Mouse (Mus musculus) adrenal gland, postnatal 14 days (tissue): ENCODE results near the gene Fam83c. TPM values are rescaled to one million over a fixed set of nuclear protein-coding genes. Genes with fewer than 3 reads are reported as not detected.
"Not testable (repeated sequence)": the region's sequence is repeated elsewhere in the genome, so short reads cannot be mapped to it uniquely, and the experiment has no call there.

Experiments
- DNase-seq: peaks from one replicate; pipeline ENCODE4 v3.0.0; 2021; ENCODE audit warnings: mixed read lengths
- long read RNA-seq, 2 experiments: library from polyadenylated mRNA; stranded (forward); transcript quantifications; one replicate each; pipeline ENCODE4 v2.0.0; 2021
- total RNA-seq: library from RNA; stranded (reverse); gene quantifications from 2 replicates; pipeline ENCODE4 v1.2.3, GENCODE M21; 2021

Gene Fam83c
- not detected in 2 replicates for total RNA-seq
- long read RNA-seq, experiment 1, result 0 reads
- long read RNA-seq, experiment 2, result 0 reads

DNA sequence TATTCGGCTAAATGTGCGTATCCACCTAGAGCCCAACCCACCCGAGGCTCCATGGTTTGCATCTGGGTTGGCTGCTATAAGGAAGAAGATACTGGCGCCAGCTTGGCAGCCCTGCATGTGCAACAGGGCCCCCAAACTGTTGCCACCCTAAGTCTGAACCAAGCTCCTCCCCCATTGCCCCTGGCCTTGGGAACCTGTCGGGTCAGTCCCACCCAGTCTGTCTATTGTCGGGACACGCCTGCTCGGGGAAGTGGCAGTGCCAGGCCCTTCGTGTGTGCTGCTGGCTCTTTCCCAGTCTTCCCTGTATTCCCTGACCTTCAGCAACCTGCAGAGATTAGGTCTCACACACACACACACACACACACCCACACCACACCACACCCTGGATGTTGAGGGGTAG is at the start of gene Fam83c:
Gene Fam83c, minus strand, starts transcription at position 123 of the 400 bp plus-strand sequence.
- DNase-seq, result no peak

DNA sequence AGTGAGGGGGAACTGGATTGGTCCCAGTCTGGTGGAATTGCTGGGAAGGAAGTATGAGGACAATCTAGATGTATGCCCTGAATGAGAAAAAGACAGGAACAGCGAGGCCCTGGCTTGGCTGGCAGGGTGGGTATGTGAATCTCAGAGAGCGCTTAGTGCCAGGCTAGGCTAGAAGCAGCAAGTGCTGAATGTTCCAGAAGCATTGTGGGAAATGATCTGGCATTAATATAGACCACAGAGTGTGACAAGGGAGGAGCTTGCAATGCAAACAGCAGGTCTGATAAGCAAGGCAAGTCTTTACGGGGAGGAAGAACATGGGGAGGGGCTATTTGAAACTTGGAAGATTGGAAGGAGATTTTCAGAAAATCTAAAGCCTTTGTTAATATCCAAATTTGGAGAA is 47.4 kb upstream of the Fam83c start:
- DNase-seq, result no peak

DNA sequence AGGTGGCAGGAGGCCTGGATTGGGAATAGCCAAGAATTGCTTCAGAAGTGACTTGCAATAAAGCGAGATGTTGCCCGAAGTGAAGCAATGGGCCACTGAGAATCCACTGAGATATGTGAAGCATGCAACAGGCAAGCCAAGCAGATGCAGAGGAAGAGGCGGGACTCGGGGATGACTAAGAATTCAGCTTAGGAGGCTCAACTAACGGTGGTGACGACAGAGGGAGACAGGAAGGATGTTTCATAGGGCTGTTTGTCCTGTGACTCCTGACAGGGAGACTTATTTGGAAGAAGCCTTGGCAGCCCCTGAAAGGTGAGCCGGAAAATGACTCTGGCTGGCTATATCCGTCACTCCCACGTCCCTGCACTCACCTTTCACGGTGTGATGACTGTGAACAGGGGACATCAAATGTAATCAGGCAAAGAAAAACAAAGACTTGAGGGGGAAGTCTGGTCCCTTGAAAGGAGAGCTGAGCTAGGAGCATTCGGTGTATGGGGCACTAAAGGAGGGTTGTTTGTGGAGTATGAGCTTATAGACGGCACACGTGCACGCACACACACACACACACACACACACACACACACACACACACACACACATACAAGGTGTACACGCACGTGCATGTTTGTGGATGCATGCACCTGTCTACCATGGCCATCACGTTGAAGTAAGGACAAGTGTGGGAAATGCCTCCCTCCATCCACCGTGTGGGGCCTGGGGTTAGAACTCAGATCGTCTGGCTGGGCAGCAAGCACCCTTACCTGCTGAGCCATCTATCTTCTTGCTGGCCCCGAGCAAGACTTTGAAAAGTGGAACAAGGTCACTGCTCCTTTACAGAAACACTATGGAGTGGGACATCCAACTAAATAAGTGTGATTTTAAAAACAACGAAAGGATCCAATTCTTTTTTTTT is 44.6 kb upstream of the Fam83c start:
- peak; percentile 76 for DNase-seq

DNA sequence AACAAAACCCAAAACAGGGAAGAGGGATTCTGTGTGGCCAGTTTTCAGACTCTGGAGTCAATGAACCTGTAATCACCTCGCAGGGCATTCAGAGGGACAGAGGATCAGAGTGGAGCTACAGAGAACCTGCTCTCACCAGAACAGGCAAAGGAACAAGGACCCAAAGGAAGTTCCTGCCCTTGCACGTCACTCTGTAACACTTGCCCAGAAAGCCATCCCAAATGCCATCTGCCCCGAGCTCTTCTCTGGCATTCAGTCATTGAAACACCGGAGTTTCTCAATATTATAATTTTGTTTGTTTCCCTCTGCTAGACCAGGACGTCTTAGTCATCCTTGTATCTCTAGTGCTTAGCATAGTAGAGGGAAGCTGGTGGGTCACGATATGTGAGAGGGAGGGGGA is 39.0 kb upstream of the Fam83c start:
- no peak for DNase-seq

DNA sequence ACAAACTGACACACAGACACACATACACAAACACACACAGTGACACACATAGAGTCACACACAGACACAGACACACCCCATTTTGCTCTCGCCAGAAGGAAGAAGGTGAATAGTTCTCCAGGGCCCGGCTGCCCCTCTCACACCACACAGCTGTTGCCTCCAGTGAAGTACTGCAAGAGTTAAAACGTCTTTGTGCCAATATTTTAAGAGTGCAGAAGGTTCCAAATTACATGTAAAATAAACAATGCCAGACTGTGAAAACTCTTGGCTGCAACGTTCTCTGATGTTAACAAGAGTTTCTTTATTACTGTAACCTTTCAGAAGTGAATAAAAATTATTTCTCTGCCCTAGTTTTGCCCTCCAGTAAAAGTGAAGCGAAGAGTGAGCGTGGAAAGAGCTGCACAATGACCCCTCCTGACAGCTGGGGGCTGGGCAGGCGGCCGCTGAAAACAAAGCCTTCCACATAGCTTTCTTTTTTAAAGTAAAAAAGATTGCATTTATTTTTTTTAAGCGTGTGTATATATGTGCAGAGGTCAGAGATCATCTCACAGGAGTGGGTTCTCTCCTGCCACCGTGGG is 38.4 kb upstream of the Fam83c start:
- DNase-seq, result no peak

DNA sequence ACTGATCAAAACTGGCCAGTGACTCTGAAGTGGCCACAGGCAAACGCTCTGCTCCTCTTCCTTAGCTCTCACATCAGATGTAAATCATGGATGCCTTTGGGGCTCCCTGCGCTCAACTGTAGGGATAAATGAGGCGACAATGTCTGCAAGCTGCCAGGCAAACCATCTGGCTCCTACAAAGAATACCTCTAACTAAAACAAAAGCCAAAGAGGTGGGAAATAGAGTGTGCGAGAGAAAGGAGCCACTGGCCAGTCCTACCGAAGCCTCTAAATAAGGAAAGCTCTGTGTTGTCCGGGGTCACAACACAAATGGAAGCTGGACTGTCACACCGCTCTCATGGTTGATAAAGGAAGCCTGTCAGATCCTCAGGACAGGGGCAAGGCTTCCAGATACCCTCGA is 37.8 kb upstream of the Fam83c start:
- no peak for DNase-seq

DNA sequence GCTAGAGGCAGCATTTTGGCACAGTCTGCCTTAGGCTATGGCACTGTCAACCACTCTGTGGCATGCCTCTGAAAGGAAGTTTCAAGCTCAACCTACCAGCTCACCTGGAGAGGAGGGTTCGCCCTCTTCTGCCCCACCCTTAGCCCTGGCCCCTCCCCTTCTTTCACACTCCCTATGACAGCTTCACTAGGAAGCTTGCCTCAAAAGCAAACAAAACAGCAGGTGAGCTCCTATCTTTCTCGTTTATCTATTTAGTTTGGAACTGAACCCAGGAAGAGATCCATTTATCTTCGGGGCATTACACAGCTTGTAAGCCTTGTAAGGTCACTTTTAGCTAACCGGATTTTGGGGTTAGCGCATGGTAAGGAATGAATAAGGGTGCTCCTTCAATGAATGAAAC is 35.1 kb upstream of the Fam83c start:
- DNase-seq, result no peak

DNA sequence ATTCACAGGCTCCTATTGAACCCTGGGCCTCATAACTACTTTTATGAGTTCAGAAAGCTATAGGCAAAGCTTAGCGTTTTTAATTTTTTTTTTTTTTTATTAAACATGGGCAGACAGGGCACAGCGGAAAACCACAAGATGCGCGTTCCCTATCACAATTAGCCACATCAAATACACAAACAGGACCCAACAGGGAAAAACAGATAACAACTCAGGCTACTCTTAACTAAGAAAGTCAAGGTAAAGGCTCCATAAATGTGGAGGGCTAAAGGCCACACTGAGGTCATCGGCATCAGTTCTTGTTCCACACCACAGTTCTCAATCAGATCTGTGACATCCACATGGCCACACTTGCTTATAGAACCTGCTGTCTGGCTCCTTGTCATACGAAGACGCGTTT is 33.7 kb upstream of the Fam83c start:
- no peak for DNase-seq

DNA sequence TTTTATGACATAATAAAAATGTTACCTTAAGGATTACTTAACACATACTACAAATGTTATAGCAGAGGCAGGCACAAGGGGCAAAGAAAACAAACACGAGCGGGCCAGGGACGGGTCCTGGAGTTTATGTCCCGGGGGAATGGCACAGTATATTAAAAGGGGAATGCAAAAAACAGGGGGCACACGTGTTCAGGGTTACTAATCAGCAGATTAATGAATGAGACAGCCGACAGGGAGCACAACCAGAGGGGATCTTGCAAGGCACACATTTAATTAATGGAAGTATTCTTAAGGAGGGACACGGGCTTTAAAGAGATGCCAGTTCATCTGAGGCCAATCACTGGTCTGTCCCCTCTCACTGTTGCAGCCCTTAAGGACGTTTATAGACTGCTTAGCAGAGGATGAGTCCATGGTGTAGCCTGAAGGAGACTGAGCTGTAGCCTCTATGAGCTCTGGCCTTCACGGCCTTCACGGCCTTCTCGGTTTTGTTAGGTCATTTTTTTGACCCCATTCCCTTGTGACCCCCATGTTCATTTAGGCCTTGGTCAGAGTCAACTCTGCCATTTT is 28.7 kb upstream of the Fam83c start:
- no peak for DNase-seq

DNA sequence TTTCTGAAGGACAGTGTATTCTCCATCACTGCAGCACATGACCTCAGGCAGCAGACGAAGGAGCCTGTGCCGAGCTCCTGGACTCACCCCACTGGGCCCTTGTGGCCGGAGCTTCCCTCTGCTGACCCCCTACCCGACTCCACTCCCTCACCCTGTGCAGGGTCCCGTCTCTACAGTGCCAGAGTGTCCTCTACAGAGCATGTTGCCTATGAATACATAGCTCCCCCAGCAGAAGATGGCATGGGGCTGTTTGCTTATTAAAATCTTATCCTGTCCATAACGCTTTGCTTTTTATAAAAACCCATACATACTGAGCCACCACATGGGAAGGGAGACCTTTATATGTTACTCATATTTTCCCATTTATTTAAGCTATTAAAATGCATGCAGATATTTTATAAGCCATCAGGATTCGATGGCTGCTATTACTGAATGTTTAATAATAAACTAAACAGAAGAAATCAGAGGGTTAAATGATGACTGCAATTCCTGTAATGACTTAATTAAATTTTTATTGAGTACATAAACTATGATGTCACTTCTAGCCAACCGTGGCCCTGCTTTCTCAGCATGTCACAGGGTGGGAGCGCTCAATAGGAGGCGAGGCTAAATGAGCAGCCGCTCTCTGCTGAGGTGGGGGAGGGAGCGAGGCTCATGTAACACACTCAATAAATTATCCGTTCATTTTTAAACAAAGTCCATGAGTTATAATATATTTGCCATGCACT is 28.1 kb upstream of the Fam83c start:
- no peak for DNase-seq

DNA sequence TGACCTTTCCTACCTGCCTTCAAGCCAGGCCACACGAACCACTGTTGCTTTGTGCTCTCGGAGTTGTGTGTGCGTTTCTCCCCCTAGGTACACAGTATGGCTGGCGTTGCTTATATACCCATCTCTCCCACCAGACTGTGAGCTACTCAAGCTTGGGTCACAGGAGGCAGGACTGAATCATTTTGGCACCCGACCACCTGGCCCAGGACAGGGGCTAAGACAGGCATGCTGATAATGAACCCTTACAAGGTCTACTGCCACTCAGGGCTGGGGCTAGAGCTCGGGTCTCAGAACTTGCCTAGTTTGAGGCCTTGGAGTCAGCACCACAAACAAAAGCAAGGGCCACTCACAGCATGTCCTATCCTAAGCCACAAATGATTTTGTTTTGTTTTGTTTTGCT is 26.9 kb upstream of the Fam83c start:
- peak; percentile 77 for DNase-seq

DNA sequence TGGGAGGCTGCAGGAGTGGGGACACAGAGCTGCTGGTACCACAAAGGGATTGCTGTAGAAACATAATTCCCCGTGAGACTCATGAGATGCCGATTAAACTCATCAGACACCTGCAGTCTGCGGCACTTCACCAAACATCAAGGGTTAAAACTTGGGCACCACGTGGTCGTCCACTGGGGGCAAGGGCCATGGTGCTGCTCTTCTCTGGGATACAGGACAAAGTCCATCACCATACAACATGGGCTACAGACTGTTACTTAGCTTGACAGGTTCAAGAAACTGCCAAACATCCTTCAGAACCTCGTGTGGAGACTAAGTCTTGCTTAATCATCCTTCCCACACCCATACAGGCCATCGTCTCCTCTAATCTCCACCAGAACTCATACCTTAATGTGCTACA is 25.4 kb upstream of the Fam83c start:
- DNase-seq, result no peak

DNA sequence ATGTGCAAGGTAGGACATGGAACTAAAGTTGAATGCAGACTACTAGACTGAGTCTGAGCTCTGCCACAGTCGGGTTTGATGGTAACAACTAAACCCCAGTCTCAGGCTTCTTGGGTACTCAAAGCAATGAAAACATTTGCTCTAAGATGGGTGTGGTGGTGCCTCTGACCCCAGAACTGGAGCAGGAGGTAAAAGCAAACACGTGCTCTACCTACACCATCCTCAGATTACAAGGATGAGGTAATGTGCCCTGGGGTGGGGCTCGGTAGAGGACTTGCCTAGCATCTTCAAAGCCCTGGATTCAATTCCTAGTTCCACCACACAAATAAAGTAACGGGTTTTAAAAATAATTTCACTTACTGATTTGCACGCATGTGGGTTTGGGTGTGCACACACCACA is 17.9 kb upstream of the Fam83c start:
- no peak for DNase-seq

DNA sequence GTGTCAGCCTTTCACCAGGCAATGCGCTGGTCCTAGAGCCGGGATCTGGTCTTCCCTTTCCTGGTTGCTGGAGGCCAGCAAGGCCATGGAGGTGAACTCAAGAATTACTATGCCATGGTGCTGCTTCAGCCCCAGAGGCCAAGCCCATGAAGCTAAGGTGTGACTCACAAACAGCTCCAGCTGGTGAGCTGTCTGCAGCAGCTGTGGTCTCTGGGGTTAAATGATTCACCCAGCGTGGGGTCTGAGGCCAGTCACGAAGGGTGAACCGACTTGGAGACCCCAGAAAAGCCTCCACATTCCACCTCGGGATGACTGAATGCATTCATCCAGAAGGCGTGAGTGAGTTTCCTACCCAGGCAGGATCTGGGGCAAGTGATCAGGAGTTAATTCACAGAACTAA is 15.5 kb upstream of the Fam83c start:
- no peak for DNase-seq

DNA sequence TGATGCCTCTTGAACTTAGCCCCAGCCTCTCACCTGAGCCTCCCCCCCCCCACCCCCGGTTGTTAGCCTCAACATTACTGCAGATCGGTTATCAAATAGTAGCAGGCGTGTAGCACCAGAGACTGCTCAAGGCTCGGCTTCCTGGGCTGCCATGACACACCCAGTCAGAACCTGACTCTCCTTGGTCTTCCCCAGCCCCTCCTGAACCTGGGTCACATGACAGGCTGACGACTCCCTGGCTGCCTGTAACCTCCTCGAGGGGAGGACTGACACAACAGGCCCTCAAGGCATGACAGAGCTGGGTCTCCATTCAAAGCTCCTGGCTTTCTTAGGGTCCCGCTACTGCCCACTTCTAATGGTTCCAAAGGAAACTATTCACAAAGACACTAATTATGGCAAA is 14.8 kb upstream of the Fam83c start:
- DNase-seq, result no peak

DNA sequence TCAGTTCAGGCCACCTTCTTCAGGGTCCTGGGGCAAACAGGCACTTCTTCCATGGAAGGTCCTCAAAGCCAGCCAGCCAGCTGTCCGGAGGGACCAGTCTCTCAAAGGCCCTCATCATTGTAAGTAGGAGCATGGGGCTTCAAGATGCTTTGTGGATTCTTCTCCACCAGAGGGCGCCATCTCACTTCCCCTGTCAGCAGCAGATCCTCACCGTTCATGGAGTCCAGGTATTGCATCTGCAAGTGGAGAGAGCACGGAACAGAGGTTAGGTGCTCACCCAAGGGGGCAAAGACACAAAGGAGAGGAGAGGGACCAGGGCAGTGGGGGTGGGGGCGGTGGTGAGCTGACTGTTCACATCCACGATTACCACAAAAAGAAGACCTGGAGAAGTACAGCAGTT is 13.6 kb upstream of the Fam83c start:
- DNase-seq, result peak; percentile 90

DNA sequence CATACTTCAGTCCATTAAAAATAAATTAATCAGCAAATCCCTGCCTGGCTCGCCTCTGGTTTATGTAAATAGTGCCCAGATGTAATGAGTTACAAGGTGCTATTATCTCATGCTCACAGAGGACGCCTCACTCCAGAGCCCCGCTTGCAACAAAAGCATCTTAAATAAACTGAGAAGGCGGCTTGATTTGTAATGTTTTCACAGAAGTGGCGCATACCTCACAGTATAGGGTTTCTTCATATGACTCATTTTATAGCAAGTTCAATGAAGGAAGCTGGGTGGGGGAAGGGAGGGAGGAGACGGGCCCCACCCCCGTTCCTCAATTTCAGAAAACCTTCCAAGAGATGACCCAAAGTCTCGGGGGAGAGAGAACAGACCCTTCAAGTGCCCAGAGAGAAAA is 12.3 kb upstream of the Fam83c start:
- no peak for DNase-seq

DNA sequence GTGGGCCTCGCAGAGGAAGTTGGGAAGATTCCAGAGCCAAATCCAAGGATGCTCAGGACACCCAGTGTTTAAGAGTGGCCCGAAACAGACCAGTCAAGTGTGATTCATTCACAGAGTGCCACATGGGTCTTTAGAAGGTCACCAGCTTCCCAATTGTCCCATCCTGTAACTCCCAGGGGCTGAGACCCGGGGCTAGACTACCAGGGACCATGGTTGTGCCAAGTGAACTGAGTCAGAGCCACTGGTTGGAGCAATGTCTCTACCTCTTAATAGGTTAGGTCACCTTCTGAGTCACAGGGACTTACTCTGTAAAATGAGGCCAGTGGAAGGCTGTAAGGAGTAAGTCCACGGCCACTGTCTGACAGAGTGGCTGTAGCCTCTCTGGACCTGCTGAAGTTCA is 4.3 kb upstream of the Fam83c start:
- DNase-seq, result no peak

DNA sequence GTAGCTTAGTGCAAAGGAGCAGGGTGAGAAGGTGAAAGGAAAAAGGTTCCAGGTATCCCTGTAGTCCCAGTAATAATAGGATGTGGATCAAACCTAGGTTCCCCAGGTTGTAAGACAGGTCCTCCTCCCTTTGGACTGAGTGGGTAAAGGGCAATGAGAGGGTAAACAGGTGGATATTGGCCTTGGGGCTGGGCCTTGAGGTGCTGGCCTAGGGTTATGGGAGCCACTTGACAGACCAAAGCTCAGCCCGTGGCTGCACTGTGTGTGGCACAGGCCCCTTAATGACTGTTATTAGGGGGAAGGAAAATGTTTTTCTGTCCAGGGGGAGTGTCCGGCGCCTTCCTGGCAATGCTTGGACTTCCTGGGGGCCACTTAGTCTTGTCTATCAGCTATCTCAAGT is 3.3 kb upstream of the Fam83c start:
- DNase-seq, result no peak

DNA sequence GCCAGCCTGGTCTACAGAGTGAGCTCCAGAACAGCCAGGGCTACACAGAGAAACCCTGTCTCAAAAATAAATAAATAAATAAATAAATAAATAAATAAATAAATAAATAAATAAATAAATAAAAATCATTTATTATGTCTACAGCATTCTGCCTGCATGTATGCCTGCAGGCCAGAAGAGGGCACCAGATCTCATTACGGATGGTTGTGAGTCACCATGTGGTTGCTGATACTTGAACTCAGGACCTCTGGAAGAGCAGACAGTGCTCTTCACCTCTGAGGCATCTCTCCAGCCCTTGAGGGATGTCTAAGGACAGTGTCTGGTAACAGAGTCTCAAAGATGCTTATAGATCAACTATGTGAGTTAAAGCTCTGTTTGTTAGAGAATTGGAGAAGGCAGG is 2.6 kb downstream of the Fam83c start:
- not testable (repeated sequence) for DNase-seq

DNA sequence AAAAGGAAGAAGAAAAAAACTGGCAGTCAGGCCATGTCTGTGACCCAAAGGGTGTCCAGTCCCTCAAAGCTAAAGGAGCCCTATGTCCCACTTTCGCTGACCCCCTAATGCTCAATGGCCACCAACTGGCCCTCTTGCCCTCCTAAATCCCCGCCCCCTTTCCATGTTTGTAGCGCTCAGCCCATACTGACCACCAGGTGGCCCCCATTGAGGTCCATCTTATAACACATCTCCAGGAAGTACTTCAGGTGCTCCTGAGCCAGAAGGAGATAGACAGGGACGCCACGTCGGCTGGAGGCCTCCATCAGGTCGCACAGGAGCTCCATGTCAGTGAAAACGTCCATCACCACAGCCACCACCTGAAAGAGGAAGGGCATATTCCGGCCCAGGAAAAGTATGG is 3.4 kb downstream of the Fam83c start:
- no peak for DNase-seq

DNA sequence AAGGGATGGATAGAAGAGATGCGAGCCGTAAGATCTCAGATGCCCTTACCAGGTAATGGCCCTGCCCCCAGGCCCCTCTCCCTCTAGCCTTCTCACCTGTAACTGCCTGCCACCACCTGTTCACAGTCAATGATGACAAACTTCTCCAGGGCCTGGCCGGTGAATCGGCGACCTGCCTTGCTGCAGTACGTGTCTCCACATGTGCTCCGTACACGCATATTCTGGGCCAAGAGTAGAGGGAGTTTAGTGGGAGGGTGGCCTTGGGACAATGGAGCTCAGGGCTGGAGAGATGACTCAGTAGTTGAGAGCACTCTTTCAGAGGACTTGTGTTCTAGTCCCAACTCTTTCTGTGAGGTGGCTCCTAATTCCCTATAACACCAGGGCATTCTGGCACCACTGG is 3.8 kb downstream of the Fam83c start:
- DNase-seq, result peak; percentile 36
